Mouse (Mus musculus): ENCODE measurements around the gene Dytn. TPM values are rescaled to one million over a fixed set of nuclear protein-coding genes. Genes with fewer than 3 reads are reported as not detected.

The Dytn gene
- not detected in 2 replicates for polyA plus RNA-seq (2016; fragmentation: Nextera tagmentation; extraction: Ambion mirVana)

DNA sequence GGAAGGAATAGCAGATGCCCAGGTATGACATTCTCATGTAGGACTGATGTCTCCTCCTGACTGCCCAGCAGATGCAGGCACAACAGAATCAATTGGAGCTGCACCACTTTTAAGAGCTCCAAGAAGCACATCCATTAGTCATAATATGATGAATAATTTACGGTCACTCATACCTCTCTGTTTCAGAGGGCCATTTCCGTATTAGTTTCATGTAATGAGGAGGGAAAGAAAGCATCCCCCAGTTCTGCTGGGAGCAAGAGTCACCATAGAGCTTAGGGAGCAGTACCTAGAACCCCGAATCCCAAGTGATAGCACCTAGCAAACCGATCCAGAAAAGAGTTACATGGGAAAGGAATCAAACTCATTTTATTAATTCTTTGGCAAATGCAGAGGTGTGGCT lies at the start of gene Dytn:
Dytn (minus strand) TSS at position 101 of the 400 bp plus-strand sequence.
- Histone ChIP-seq H3K4me2 (replicated peaks) (no peak within 1 kb of the TSS), H3K9me3 (replicated peaks) (no peaks in the 10 kb centered on the region), H3K9ac (no peak within 1 kb of the TSS), H3K27ac (no peak within 1 kb of the TSS), H3K27me3 (no peaks in the 10 kb centered on the region), H3K36me3 (no peaks in the 10 kb centered on the region), H3K4me3 (no peak within 1 kb of the TSS), H3K4me1 (no peaks in the 10 kb centered on the region)
- WGBS: 91% methylated on average over 4 of the region's 4 CpGs
- no peak for ATAC-seq (ENCODE audit: low FRiP score)

GRCm38 (mm10) chr1:63730240-63730771 lies 43.6 kb upstream of the Dytn start, which contains the start of the genes Mdh1b and Fastkd2:
Mdh1b (minus strand) TSS chr1:63730318.
Fastkd2 (plus strand) TSS chr1:63730614.
- H3K4me2 ChIP-seq (replicated peaks): peak within 1 kb of the TSS; percentile 67
- H3K27me3 ChIP-seq: no peaks in the 10 kb centered on the region
- no peak within 1 kb of the TSS for H3K27ac ChIP-seq
- H3K9ac ChIP-seq: peak within 1 kb of the TSS; percentile 47
- peak within 1 kb of the TSS; percentile 59 for H3K4me3 ChIP-seq
- WGBS: under 1% methylated on average over 31 of the region's 31 CpGs
- no peaks in the 10 kb centered on the region for H3K9me3 ChIP-seq (replicated peaks)
- H3K36me3 ChIP-seq: no peaks in the 10 kb centered on the region
- ATAC-seq (ENCODE audit: low FRiP score): peak; percentile 94
- peaks cover 11% of the 10 kb centered on the region for H3K4me1 ChIP-seq

- Histone ChIP-seq H3K9me3 (replicated peaks) (no peaks in the 10 kb centered on the region), H3K27me3 (no peaks in the 10 kb centered on the region), H3K4me3 (peak overlapping the region; percentile 59), H3K36me3 (no peaks in the 10 kb centered on the region), H3K4me2 (replicated peaks) (peak overlapping the region; percentile 67), H3K9ac (no peak overlapping the region), H3K4me1 (peaks cover 11% of the 10 kb centered on the region), H3K27ac (no peak overlapping the region)
- 0 out of 2 replicates have a peak, but pooled peaks have one; percentile 38 for ATAC-seq (ENCODE audit: low FRiP score)
- 42% methylated on average over 8 of the region's 8 CpGs for WGBS
Measured at GRCm38 (mm10) chr1:63729796-63730195, 43.1 kb upstream of the Dytn start.

DNA sequence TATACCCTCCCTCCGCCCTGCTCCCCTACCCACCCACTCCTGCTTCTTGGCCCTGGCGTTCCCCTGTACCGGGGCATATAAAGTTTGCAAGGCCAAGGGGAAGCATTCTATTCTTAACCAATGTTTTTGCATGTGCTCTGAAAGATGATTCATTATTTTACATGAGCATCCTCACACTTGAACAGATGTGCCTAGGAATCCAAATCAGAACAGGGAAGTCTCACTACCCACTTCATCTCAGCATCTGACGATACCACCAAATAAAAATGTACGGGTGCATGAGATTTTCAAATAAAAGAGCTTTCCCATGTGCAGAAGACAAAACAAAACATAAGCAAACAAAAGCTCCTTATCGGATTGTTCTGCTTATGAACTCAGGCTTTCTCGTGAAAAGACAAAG lies 33.4 kb upstream of the Dytn start:
- Histone ChIP-seq H3K27ac (no peak overlapping the region), H3K4me3 (no peak overlapping the region), H3K36me3 (no peaks in the 10 kb centered on the region), H3K4me2 (replicated peaks) (no peak overlapping the region), H3K27me3 (0 out of 2 replicates have a peak, but pooled peaks cover 3% of the 10 kb centered on the region), H3K4me1 (no peaks in the 10 kb centered on the region), H3K9ac (no peak overlapping the region), H3K9me3 (replicated peaks) (no peaks in the 10 kb centered on the region)
- ATAC-seq (ENCODE audit: low FRiP score): no peak
- WGBS: 85% methylated on average over 7 of the region's 7 CpGs

DNA sequence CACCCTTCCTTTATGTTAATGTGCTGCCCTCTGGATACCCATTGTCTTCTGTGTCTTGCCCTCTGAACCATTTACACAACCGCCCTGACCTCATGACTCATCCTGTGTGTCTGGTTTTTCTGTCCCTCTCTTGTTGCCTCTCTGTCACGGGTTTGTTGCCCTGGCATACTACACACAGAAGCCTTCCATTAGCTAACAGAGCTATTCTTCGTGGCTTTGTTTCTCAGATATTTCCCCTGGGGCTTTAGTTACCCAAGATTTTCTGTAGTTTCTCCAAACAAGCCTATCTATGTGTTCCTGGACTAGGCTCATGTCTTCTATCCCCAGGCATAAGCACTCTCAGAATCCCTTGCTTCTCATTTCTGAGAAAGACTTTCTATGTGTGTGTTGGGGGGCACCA lies 22.1 kb upstream of the Dytn start:
- 63% methylated on average over 3 of the region's 3 CpGs for WGBS
- ATAC-seq (ENCODE audit: low FRiP score): no peak
- H3K36me3 ChIP-seq: no peaks in the 10 kb centered on the region
- H3K9ac ChIP-seq: no peak overlapping the region
- H3K4me2 ChIP-seq (replicated peaks): no peak overlapping the region
- no peaks in the 10 kb centered on the region for H3K4me1 ChIP-seq
- no peak overlapping the region for H3K27ac ChIP-seq
- H3K4me3 ChIP-seq: no peak overlapping the region
- no peaks in the 10 kb centered on the region for H3K9me3 ChIP-seq (replicated peaks)
- no peaks in the 10 kb centered on the region for H3K27me3 ChIP-seq

GRCm38 (mm10) chr1:63705733-63706132 lies 19.0 kb upstream of the Dytn start:
- Histone ChIP-seq H3K9ac (no peak overlapping the region), H3K4me1 (no peaks in the 10 kb centered on the region), H3K9me3 (replicated peaks) (no peaks in the 10 kb centered on the region), H3K4me2 (replicated peaks) (no peak overlapping the region), H3K4me3 (no peak overlapping the region), H3K36me3 (no peaks in the 10 kb centered on the region), H3K27ac (no peak overlapping the region), H3K27me3 (no peaks in the 10 kb centered on the region)
- ATAC-seq (ENCODE audit: low FRiP score): no peak
- 77% methylated on average over 5 of the region's 5 CpGs for WGBS

GRCm38 (mm10) chr1:63696861-63697260 lies 10.1 kb upstream of the Dytn start:
- ATAC-seq (ENCODE audit: low FRiP score): no peak
- Histone ChIP-seq H3K9ac (no peak overlapping the region), H3K4me1 (no peaks in the 10 kb centered on the region), H3K9me3 (replicated peaks) (no peaks in the 10 kb centered on the region), H3K4me3 (no peak overlapping the region), H3K27me3 (no peaks in the 10 kb centered on the region), H3K27ac (no peak overlapping the region), H3K36me3 (no peaks in the 10 kb centered on the region), H3K4me2 (replicated peaks) (no peak overlapping the region)
- WGBS: 80% methylated on average over 3 of the region's 3 CpGs

DNA sequence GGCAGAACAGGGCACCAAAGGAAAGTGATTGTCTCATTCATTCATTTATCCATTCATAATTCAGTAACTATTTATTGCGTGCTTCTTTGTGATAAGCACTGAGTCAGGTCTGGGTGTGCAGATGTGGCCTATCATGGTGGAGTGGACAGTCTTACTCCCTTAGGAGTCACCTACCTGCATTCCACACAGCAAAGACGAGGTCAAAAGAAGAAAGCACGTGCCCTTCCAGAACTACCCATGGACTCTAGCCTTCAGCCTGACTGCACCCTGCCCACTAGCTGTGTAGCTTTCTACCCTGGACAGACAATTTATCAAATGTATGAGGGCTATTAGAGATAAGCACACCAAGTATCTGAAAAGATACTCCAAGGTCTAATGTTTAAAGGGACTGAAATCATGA lies 10.8 kb downstream of the Dytn start:
- Histone ChIP-seq H3K27ac (no peak overlapping the region), H3K9ac (no peak overlapping the region), H3K36me3 (no peaks in the 10 kb centered on the region), H3K4me3 (no peak overlapping the region), H3K27me3 (no peaks in the 10 kb centered on the region), H3K4me2 (replicated peaks) (no peak overlapping the region), H3K4me1 (no peaks in the 10 kb centered on the region), H3K9me3 (replicated peaks) (no peaks in the 10 kb centered on the region)
- WGBS: 89% methylated on average over 3 of the region's 3 CpGs
- ATAC-seq (ENCODE audit: low FRiP score): no peak

DNA sequence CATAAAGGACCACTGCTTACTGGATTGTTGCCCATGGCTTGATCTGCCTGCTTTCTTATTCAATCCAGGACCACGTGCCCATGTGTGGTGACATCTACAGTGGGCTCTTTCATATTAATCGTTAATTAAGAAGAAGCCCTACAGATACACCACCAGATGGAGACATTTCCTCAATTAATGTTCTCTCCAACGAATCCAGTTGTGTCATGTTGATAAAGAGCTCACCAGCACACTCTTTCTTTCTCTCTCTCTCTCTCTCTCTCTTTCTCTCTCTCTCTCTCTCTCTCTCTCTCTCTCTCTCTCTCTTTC lies 17.9 kb downstream of the Dytn start:
- no peak overlapping the region for H3K9ac ChIP-seq
- H3K27ac ChIP-seq: no peak overlapping the region
- peak overlapping the region; percentile 31 for H3K4me2 ChIP-seq (replicated peaks)
- 3% methylated on average over 3 of the region's 3 CpGs for WGBS
- H3K27me3 ChIP-seq: no peaks in the 10 kb centered on the region
- peak; percentile 56 for ATAC-seq (ENCODE audit: low FRiP score)
- H3K4me1 ChIP-seq: peaks cover 13% of the 10 kb centered on the region
- H3K4me3 ChIP-seq: no peak overlapping the region
- no peaks in the 10 kb centered on the region for H3K9me3 ChIP-seq (replicated peaks)
- H3K36me3 ChIP-seq: no peaks in the 10 kb centered on the region

GRCm38 (mm10) chr1:63667949-63668851 lies 18.5 kb downstream of the Dytn start:
- Histone ChIP-seq H3K4me3 (no peak overlapping the region), H3K9ac (no peak overlapping the region), H3K27ac (no peak overlapping the region), H3K27me3 (no peaks in the 10 kb centered on the region), H3K9me3 (replicated peaks) (no peaks in the 10 kb centered on the region), H3K4me1 (peaks cover 13% of the 10 kb centered on the region), H3K36me3 (no peaks in the 10 kb centered on the region), H3K4me2 (replicated peaks) (peak overlapping the region; percentile 31)
- 24% methylated on average over 13 of the region's 13 CpGs for WGBS
- peak; percentile 56; the same call in 1 of the 2 replicates for ATAC-seq (ENCODE audit: low FRiP score)

DNA sequence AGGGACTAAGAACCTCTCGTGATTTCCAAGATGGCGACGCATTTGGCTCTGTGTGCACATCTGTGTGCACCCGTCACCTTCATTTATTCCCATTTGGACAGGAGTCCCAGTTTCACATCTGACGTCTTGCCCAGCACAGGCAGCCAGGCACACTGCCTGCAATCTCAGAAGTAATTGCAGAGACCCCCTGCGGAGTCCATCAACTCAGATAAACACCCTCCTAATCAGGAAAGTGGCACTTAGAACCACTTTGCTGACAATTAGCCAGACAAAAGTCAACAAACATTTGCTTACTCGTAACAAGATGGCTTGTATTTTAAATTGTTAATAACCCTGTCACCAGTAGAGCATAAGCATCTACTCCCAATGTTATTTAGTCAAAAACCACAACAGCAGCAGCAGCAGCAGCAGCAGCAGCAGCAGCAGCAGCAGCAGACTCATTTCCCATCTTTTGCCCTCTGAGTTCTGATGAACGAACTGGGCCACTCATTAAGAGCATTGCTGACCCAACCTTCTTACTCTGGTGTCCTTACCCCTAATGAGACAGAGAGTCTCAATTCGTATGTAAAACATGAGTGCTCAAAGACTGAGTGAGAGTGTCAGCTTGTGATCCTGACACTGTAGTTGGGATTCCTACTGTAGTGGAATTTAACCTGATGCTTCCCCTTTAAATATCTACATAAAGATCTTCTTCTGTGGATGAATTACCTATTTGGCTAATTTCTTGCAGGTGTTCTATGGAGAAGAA lies 19.4 kb downstream of the Dytn start:
- no peak overlapping the region for H3K4me3 ChIP-seq
- 46% methylated on average over 9 of the region's 9 CpGs for WGBS
- peak overlapping the region; percentile 31; the same call in 1 of the 2 replicates for H3K4me2 ChIP-seq (replicated peaks)
- peaks cover 13% of the 10 kb centered on the region for H3K4me1 ChIP-seq
- H3K27me3 ChIP-seq: no peaks in the 10 kb centered on the region
- H3K27ac ChIP-seq: no peak overlapping the region
- H3K9ac ChIP-seq: no peak overlapping the region
- no peaks in the 10 kb centered on the region for H3K36me3 ChIP-seq
- H3K9me3 ChIP-seq (replicated peaks): no peaks in the 10 kb centered on the region
- ATAC-seq (ENCODE audit: low FRiP score): no peak

DNA sequence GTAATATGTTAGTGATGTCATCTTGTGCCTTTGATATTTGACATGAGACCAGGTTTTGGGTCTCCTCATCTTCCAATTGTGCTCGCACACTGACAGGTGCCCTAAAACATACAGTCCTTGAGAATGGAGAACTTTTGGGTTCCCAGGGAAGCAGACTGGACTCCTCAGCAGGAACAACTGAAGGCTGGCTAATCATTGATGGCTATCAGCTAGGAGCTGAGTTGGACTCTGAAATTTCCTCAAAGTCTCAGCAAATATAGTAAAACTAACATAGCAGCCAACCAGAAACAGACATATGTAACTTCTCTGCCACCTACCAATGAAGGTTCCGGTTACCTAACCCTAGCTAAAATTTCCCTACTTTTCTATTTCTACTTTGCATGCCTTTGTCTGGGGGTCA lies 20.6 kb downstream of the Dytn start:
- Histone ChIP-seq H3K9ac (no peak overlapping the region), H3K9me3 (replicated peaks) (no peaks in the 10 kb centered on the region), H3K27ac (no peak overlapping the region), H3K27me3 (no peaks in the 10 kb centered on the region), H3K4me2 (replicated peaks) (no peak overlapping the region), H3K4me3 (no peak overlapping the region), H3K4me1 (peaks cover 13% of the 10 kb centered on the region), H3K36me3 (no peaks in the 10 kb centered on the region)
- no peak for ATAC-seq (ENCODE audit: low FRiP score)
- WGBS: 93% methylated on average over 2 of the region's 2 CpGs

Measured in hindbrain, embryonic 12.5 days (tissue).